Mouse (Mus musculus) neural tube, embryonic 10.5 days (tissue): ENCODE data around the gene Plpp3.
A peak's percentile ranks its signal among the peaks of the same experiment; 100 is the strongest.

ENCODE experiments used
- DNase-seq: peaks from one replicate; pipeline ENCODE4 v3.0.0-alpha.2; 2017; ENCODE audit warnings: low spot score; ENCODE audit errors: extremely low spot score

The Plpp3 gene

GRCm38 (mm10) chr4:105157276-105158168 lies at the start of gene Plpp3:
TSS of gene Plpp3 (plus strand) at chr4:105157347.
- DNase-seq, result peak; percentile 88

DNA sequence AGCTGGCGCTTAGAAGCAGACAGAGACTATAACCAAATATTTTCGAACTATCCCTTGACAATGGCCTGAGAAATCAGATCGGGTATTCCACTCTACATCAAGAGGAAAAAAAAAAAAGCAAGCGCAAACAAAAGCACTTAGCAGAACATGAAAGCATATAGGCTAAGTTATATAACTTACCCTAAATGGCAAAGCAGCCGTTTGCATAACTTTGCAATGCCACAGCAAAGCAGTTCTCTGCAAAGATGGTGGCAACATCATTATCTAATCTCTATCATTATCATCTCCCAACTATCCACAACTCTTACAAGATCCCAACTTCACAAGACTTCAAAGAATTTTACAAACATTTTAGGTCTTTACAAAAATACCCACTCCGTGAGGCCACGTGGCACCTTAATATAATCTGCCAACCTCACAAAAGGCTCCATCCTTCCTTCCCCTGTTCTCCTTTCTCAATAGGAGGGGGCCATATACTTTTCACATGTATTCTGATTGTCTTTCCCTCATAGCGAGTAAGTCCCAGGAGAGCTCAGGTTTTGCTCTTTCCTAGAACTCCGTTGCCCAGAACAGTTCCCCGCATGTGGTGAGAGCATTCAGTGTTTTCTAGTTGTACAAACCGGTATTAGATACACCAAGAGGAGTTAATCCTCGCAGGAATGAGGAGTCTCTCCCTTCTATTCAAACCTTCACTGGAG lies 49.1 kb upstream of the Plpp3 start:
- no peak for DNase-seq

GRCm38 (mm10) chr4:105108641-105109198 lies 48.4 kb upstream of the Plpp3 start:
- DNase-seq, result peak; percentile 25

- peak; percentile 70 for DNase-seq
These were observed 47.8 kb upstream of the Plpp3 start, which contains the start of gene Prkaa2 for GRCm38 (mm10) chr4:105109199-105109989. TSS of gene Prkaa2 (minus strand) at chr4:105109890.

DNA sequence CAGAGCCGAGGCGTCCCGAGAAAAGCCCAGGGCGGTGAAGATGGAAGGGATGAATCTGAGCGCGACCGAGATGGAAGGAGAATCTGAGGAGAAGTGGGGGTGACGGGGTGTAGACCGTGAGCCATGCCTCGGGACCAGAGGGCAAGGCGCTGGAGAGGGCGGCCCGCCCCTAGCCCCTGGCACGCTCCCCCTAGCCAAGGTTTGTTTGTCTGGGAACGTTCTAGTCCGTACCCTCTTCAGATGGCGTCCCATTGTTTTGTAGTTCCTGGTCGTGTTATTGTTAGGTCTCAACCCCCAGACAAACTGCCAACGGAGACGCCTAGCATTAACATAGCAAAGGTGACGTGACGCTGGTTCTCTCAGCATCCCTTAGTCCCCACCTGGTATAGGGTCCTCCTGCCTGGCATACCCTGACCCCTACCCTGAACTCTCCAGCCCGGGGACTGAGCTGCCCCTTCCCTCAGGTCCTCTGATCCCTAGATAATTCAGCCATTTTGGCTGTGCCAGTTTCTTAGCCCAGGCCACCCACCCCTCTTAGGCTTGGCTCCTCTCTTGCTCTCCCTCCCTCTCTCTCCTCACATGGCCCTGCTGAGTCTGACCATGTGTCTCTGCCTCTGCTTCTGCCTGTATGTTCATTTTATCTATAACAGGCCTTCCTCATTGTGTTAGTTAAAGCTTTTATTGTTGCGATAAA lies 47.0 kb upstream of the Plpp3 start:
- DNase-seq, result no peak

GRCm38 (mm10) chr4:105110684-105111035 lies 46.5 kb upstream of the Plpp3 start:
- no peak for DNase-seq

- DNase-seq, result no peak
These were observed 45.4 kb upstream of the Plpp3 start for GRCm38 (mm10) chr4:105111770-105112169.

DNA sequence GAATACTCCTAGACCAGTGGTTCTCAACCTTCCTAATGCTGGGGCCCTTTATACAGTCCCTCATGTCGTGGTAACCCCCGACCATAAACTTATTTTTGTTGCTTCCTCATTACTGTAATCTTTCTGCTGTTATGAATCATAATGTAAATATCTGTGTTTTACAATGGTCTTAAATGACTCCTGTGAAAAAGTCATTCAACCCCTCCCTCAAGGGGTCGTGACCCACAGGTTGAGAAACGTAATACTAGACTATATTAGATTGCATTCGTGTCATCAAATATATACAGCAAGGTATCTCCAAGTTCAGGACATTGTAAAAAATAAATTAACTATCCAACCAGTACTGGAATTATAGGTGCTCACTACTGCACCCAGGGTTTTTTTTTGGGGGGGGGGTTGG lies 44.1 kb upstream of the Plpp3 start:
- DNase-seq, result no peak

DNA sequence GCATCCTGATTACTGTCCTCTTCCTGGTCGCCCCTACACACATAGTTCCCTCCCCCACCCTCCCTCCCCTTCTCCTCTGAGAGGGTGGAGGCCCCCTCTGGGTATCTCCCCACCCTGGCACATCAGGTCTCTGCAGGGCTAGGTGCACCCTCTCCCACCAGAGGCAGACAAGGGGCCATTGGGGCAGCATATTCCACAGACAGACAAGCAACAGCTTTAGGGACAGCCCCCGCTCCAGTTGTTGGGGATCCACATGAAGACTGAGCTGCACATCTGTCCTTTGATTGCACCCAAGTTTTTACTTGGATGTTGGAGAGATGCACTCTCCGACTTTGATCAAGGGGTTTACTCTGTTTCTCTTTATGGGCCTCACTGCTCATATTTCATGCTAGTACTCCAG lies 43.7 kb upstream of the Plpp3 start:
- no peak for DNase-seq

DNA sequence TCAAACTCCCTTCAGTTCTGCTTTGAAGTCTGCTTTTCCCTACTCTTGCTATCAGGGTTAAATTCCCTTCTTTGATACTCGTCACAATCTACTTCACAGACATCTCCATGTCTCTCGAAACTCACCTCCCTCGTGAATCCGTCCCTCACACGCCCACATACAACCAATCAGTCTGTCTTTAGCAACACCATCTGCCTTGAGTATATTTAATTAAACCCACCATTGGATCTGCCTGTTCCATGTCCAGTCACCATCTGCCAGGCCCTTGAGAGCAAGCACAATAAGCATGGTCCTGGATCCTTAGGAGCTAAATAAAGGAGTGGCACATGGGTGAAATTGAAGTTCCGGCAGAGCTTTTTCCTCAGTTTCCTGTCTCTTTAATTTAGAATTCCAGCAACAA lies 36.1 kb upstream of the Plpp3 start:
- no peak for DNase-seq

DNA sequence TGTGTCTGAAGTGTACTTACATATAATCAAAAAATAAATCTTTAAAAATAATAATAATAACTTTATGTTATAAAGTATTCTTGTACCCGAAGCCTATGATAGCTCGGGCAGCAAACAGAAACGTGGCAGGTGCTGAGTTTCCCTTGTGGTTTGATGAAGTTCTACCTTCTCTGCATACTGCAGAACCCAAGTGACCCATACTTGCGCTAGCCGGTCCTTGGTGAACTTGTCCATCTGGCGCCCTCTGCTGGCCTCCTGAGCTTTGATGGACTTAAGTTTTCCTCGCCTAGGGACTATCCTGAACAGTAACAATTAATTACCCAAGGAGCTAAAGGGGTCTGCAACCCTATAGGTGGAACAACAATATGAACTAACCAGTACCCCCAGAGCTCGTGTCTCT lies 34.7 kb upstream of the Plpp3 start:
- DNase-seq, result peak; percentile 62

DNA sequence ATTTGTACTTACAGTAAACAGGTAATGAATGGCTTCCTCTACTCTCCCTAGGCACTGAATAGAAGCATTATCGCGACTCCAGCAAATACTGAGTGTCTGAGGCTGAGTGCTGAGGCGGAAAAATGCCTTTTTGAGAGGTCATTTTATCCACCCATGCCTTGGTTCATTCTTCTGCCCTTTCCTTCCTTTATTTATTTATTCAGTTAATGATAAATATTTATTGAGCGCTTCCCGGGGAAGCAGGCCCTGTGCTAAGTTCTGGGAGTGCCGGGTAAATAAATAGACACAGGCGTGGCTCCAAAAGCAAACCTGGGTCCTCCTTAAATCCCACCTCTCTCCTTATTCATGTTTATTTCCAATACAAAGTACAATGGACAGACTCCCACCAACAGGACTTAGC lies 27.9 kb upstream of the Plpp3 start:
- no peak for DNase-seq

DNA sequence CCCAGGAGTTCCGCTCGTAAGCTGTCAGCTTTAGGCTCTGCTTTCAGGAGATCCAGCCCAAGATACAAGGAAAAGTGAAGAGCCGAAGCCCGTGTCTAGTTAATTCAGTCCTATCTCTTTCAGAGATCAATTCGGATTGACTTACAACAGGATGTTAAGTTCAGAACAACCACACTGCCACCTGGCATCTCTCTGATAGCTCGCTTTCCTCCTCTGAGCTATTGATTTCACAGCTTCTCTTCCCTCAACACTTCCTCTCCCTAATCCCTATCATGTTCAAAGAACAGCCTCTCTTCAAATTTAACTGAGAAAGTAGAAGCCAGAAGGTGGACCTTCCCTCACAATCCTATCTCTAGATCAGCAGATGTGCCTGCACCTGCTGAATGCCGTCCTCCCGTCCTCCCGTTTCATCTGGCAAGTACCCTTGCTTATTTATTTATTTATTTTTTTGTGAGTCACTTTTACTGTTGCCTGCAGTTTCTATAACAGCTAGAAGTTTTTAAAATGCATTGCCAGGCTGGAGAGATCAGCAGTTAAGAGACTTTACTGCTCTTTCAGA lies 25.3 kb upstream of the Plpp3 start:
- no peak for DNase-seq

GRCm38 (mm10) chr4:105133350-105134050 lies 23.6 kb upstream of the Plpp3 start:
- no peak for DNase-seq

GRCm38 (mm10) chr4:105149492-105149891 lies 7.7 kb upstream of the Plpp3 start:
- DNase-seq, result no peak

GRCm38 (mm10) chr4:105151911-105152690 lies 5.0 kb upstream of the Plpp3 start:
- peak; percentile 67 for DNase-seq

GRCm38 (mm10) chr4:105153227-105153626 lies 3.9 kb upstream of the Plpp3 start:
- DNase-seq, result no peak

DNA sequence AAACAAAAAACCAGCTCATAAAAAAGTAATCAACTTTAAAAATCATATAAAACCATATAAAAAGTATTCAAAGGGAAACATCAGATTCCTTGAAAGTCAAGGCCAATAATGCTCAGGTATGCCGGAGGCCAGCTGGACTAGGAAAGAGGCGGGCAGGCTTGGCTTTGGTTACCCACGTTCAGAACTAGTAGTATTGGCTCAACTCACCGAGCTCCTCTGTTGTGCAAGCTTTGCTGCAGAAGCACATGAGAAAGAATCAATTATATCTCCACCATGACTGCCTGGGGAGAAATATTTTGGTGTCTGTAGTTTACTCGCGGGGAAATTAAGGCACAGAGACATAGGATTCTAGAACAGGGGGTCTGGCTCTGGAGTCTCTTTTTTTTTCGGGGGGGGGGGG lies 866 bp upstream of the Plpp3 start:
- no peak for DNase-seq

- no peak for DNase-seq
These were observed 232 bp upstream of the Plpp3 start for GRCm38 (mm10) chr4:105156955-105157275.
